Mouse (Mus musculus): ENCODE data around the gene Krtcap3.

DNA sequence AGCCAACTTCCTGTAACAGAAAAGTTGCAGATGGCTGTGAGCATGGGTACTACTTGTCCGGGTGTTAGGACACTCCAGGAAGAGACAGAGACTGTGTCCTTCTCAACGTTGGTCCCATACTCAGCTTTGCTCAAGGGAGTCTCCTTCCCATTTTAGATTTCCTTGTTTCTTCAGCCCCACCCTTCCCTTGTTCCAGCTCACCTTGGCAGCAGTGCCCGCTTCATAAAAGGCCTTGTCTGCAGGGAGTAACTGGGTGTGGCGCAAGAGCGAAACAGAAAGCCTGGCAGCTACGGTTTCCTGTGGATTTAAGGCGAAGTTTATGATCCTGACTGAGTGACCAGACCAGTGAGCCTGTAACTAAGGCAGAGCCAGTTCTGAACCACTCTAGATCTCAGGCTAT is 3.0 kb downstream of the Krtcap3 start:
- no peak for TF ChIP-seq CTCF (IDR thresholded peaks at IDR 0.05; ENCODE audit: insufficient read depth, low read depth, low read length)
- TF ChIP-seq POLR2A (IDR thresholded peaks at IDR 0.05; ENCODE audit: insufficient read depth, low read depth, low read length), result no peak

All from olfactory bulb, adult 2 months (tissue).